Mouse (Mus musculus) cerebellum, postnatal 36 days (tissue): Measurements from ENCODE around the gene Cyth4.
A peak's percentile ranks its signal among the peaks of the same experiment; 100 is the strongest.

ENCODE experiments used
- DNase-seq, 2 experiments: peaks; one replicate each; pipeline ENCODE4 v3.0.0; 2021 to 2022; ENCODE audit warnings: mixed read lengths in 2 of 2

Gene Cyth4

DNA sequence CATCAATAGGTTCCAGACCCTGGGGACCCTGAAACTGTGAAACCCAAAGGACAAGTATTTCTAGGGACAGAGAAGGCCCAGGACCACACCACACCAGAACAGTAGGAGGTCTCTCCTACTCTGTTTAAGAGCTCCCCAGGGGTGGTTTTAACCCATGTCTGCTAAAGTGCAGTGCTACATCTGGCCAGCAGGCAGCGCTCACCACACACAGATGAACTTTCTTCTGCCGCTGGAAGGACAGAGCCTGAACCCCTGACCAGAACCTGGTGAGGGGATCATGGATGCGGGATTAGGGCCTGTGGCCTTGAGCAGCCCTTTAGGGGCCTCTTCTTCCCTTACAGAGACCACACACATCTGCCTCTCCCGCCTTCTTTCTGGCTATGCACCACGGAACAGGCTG, 26.6 kb downstream of the Cyth4 start:
- DNase-seq: peak; percentile 70 to 76

DNA sequence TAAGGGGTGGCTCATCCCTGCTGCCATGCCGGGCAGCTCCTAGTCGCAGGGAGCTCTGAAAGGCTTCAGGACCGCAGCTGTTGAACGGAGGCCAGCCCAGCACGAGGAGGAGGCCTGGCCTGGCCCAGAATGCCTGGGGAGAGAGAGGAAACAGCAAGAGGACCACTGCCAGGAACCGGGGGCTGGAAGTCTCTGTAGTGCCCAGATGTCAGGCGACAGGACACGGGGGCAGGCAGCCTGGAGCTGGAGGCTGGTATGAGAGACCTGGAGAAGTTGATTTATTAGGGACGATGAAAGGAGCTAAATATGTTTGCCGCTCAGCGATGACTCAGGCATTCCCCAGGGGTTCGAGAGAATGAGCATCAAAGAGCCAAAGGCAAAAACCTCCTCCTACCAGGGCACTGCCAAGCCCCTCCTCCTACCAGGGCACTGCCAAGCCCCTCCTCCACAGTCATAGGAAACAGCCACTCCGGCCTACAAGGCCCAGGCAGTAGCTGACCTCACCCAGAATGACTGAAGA, 27.6 kb downstream of the Cyth4 start:
- peak; percentile 50 to 55 for DNase-seq

DNA sequence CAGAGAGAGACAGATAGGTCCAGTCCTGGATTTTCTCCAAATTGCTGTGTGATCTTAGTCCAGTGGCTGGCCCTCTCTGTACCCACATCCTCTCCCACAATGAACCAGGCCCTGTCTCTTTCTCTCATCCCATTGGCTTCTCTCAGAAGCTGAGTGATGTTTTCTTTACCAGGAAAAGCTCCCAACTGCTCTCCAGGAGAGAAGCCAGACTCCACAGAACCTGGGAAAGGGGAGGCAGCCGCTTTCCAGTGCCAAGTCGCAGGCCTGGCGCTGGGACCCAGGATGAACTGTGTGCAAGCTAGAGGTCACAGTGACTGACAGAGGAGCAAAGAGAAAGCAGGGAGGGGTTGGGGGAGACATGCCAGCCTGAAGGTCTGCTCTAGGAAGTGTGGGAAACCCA, 28.1 kb downstream of the Cyth4 start:
- DNase-seq: no peak

DNA sequence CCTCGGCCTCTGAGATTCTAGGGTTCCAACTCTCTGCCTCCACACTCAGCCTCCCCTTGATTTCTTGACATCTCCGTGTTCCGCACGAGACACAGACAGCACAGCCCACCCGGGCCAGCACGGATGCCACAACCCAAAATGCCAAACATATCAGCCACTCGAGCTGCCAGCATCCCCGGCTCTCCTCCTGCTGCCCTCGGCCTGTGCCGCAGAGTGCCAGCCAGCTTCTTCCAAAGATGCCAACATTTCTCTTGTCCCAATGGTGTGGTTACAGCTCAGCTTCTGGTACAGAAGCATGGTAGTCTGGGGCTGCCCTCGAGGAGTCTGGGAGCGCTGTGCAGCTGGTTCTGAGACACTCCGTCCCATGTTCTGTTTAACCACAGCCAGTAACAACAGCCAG, 29.4 kb downstream of the Cyth4 start:
- no peak for DNase-seq

DNA sequence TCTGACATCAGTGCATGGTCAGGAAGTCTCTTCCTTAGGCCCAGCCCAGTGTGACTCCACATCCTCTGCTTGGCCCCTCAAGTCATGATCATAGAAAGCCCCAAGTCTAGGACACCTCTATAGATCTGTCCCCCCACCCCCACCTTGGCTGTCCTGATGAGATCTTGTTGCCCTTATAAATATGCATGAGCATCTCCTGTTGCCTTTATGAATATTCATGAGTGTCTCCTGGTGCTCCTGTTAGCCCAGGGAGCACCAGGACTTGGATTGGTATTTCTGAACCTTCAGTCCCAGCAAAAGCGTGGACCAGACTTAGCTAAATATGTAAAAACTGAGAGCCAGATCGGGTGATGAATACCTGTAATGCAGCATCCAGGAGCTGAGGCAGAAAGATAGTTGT, 35.5 kb downstream of the Cyth4 start:
- DNase-seq: no peak

DNA sequence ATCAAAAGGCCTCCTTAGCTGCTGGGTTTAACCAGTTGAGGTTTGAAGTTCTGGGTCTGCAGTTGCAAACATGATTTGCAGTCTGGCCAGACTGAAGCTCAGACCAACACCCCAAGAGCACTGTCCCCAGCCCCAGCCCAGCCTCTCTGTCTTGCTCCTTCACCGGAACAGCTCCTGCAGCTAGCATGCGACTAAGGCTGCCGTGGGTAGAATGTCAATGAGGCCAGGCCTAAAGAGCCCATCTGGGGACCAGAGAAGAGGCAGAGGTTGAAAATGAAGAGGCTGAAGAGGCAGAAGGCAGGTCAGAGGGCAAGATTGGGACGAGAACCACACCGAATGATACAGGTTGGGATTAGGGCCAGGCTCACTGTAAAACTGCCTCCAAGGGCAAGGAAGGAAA, 36.6 kb downstream of the Cyth4 start:
- DNase-seq: no peak

DNA sequence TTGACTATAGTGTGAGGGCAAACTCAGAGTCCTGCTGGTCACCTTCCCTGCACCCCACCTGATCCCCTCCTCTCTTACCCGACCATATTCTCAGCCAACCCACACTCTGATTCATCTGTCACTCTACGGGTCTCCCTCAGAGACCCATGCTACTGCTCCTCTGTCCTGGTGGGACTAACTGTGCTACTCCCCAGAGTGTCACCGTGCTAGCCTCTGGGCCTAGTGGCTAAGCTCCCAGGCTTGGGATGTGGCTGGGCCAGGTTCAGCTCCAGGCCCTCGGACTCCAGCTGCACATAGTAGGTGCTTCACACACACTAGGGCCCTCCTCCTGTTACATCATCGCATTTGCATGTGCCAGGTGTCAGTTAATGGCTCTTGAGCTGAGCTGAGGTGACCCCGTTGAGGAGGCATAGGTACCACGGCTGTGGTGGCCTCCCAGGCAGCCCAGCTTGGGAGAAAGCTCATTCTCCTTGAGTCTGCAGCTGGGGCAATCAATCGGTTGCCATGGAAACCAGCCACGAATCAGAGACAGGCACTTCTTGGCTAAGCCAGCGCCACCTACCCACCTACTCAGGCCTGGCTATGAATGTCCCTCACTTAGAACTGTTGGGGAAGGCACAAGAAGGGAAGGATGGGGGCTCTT, 37.4 kb downstream of the Cyth4 start:
- no peak for DNase-seq

DNA sequence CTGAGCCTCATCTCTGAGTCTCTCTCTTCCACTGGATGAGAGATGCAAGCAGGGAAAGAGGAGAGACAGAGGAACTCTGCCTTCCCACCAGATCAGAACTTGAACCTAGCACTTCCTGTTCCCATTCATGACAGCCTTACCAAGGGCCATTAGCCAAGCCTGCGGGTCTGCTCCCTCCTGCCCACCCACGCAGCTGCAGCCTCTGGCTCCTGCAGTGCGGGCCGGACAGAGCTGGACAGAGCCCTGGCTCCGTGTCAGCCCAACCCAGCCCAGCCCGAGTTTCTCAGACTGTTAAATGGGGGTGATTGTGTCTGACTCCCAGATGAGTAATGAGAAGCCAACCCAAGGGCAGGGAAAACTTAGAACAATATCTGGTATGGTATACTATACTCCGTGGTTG, 38.4 kb downstream of the Cyth4 start:
- no peak for DNase-seq

DNA sequence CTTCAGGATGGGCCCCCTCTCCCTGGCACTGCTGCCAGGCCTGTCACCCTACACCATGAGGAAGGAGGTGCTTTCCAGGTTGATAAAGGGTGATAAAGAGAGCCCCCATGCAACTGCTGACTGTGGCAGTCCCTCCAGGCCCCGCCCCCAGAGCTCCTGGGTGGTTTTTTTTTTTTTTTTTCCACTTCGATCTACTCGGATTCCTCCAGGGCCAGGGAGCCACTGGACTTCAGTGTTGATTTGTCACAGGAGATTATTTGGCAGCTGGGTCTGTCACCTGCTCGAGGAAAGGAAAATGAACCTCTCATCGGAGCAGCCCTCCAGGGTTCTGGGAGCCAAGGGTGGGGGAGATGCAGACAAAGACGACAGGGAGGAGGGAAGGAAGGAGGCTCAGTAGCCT, 46.8 kb downstream of the Cyth4 start:
- DNase-seq: no peak

DNA sequence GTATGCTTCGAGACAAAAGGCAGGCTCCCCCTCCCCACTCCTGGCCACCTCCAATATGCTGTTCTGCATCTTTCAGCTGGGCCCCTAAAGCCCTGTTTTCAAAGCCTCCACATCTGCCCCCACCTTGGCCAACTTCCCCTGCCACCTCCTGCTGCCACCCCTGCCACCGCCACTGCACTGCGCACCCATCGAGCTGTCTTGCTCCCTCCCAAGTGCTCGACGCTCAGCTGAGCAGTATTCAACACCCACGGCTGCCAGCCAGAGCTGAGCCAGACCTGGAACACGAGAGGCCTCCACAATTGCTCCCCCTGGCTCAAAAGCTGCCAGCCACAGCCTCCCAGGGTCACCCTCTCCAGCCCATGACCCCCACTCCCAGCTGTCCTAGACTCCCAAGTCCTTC, 47.8 kb downstream of the Cyth4 start:
- DNase-seq: no peak

DNA sequence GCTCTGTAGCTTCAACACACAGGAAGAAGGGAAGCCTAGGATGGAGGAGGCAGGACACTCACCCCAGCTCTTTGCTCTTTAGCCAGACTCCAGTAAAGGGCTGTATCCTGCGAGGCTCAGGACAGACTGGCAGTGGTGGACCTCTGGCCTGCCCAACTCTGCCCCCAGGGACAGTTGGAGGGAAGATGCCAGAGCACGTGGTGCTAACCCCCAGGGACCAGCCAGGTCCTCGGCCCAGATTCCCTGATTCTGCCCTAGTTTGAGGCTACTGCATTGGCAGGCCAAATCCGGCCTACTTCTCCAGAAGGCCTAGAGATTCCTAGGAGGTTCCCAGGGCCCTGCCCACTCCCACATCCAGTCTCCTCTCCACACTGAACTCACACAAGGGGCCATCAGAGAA, 50.9 kb downstream of the Cyth4 start:
- DNase-seq: no peak

DNA sequence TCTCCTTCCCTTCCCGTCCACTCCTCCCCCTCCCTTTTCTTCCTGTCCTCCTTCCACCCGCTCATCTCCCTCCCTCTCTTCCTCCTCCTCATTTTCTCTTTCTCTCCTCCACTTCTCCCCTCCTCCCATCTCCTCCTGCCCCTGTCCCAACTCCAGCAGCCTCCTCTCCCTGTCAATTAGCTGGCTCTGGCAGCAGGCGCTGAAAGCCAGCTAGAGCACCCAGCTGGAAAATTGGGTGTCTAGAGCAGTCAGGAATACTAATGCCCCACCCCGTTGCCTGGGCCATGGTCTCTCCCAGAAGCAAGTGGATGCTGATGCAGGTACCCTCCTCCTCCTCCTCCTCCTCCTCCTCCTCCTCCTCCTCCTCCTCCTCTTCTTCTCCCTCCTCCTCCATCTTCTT, 54.3 kb downstream of the Cyth4 start:
- no peak for DNase-seq

DNA sequence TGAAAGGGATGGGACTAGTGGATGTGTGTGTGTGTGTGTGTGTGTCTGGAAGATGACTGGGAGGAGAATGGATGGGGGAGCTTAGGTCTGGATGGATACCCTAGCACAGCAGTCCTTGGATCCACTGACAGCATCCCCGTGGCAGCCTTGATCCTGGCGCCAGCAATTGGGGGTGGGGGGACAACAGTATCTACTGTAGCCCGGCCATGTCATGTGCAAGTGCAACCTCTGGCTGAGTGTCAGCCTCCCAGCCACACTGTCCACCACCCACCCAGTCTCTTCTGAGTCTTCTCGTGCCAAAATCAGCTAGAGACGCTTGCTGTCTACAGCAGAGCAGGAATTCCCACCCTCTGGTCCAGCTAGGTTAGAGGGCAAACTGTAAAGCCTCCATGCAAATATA, 67.4 kb downstream of the Cyth4 start:
- no peak for DNase-seq

DNA sequence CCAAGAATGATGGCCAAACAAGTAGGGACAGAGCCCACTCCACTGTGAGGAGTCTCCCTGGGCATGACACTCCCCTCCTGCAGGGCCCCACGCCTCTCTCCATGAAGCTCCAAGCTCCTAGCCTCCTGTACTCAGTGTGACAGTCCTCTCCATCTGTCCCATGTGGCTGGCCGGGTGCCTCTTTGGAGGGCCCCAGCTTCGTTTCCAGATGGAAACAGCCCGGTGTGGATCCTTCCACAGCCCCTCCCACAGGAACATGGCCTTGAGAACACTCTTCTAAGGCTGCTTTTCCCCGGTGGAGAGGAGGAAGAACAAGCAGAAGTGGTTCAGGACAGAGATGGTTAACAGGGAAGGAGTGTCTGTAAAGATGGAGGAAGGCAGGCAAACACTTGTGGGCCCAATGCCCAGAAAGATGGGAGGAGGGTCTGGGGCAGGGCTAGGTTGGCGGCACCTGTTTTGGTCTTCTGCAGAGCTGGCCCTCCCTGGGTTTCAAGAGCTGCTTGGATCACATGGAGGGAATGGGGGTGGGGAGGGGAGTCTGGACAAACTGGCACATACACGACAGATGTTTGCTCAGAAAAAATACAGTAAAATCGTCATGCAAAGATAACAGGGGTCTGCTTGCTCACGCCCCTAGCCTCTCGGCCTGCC, 72.5 kb downstream of the Cyth4 start:
- no peak for DNase-seq

DNA sequence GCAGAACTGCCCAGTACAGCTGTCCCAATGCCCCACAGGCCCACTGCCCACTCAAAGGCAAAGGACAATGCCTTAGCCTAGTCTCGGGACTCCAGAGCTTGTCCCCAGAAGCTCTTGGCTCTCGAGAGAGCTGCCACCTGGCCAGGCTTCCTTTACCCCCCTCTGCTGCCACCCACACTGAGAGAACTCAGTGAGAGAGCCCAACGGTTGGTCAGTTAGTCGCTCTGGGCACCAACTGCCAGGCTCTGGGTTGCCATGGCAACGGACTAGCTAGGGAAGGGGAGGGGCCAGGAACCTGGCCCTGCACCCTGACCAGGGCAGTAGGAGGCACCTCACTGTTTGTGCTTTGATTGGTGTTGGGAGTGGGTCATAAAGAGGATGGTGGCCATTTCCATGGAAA, 73.5 kb downstream of the Cyth4 start:
- peak; percentile 18 to 47 for DNase-seq
